Mouse (Mus musculus) lung, postnatal 0 days (tissue): ENCODE measurements around the gene Nacc2.

Experiments used
- CTCF ChIP-seq: IDR thresholded peaks from 2 replicates; pipeline ENCODE4 v1.5.1; 2016; ENCODE audit warnings: antibody characterized with exemption, mild to moderate bottlenecking
- EP300 ChIP-seq: IDR thresholded peaks from 2 replicates; pipeline ENCODE4 v1.6.1; 2016; ENCODE audit warnings: antibody characterized with exemption, mild to moderate bottlenecking, control low read depth

DNA sequence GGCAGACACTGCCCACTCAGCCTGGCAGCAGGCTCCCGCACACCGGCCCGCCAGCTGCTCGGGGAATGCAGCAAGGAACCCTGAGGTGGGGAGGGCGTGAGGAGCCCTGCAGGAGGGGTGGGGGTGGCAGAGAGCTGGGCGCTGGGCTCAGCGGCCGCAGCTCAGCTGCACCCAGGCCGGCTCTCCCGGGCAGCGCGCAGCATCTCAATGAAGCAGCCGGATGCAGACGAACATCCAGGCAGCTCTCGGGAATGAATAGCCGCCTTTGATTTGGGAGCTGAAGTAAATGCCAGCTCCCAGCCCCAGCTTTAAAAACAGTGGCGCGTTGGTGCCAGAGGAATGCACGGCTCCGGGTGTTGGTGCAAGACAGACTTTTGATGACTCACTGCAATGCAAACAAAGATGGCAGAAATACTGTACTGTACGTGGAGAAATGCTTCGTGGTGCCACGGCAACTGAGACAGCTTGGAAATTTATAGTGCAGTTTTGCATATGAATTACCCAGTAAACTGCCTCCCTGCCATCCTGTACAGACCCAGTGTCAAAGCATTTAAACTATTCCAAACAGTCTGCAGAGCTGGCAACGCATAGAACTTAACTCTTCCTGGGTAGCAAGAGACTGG, 31.1 kb downstream of the Nacc2 start:
- no peak for TF ChIP-seq CTCF
- no peak for TF ChIP-seq EP300
